Mouse (Mus musculus): Measurements from ENCODE around the gene Ubr2.

DNA sequence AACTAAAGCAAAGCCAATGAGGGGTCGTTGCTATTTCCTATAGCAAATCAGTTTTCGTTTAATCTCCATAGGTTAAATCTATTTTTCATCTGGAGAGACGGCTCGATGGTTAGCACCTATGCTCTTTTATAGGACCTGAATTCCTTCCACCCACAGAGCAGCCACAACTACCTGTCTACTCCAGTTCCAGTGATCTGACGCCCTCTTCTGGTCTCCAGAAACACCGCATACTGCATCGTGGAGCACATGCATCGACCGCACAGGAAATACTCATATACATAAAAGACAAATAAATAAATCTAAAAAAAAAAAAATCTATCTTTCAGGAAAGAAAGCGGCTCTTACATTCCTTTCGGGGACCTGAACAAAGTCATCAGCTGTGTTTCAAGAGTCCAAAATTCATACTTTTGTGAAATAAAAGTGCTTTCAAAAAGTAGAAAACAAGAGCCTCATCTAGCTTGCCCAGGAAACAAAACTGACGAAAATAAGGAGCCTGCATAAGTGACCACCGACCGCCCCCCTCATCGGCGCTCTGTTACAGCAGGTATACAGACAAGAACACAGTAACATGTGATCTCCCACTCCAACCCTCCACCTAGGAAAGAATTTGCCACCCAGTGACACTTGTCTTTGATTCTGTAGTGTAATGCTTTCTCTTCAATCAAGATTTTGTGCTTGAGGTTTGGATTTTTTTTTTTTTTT is 121.7 kb downstream of the Ubr2 start:
- TF ChIP-seq CTCF (conservative IDR thresholded peaks at IDR 0.05; ENCODE audit: insufficient read depth, insufficient read length, low read depth, low read length) (peak; percentile 89), POLR2A (IDR thresholded peaks at IDR 0.05; ENCODE audit: low read depth, low read length) (no peak)
